Mouse (Mus musculus) midbrain, embryonic 13.5 days (tissue): Measurements from ENCODE around the gene Cdkl3. TPM values are rescaled to one million over a fixed set of nuclear protein-coding genes. Genes with fewer than 3 reads are reported as not detected.

ENCODE experiments used
- ATAC-seq: fragments of 200-750 bp; cut with Nextera tagmentation; 2 replicates; pipeline ENCODE4 v1.8.0; 2017; ENCODE audit warnings: mild to moderate bottlenecking, moderate TSS enrichment, moderate library complexity
- H3K27ac ChIP-seq: fragments of 300-500 bp; sonication (generic); 2 replicates; pipeline ENCODE4 v1.5.1; 2015; ENCODE audit warnings: inconsistent platforms, mild to moderate bottlenecking, moderate library complexity
- H3K27me3 ChIP-seq: fragments of 300-500 bp; sonication (generic); 2 replicates; pipeline ENCODE4 v1.6.1; 2015; ENCODE audit warnings: mild to moderate bottlenecking, inconsistent platforms
- H3K36me3 ChIP-seq: fragments of 300-500 bp; sonication (generic); 2 replicates; pipeline ENCODE4 v1.6.1; 2015; ENCODE audit warnings: mild to moderate bottlenecking, inconsistent platforms
- H3K4me1 ChIP-seq: fragments of 300-500 bp; sonication (generic); replicated peaks from 2 replicates; pipeline ENCODE4 v1.6.1; 2015; ENCODE audit warnings: inconsistent platforms
- H3K4me2 ChIP-seq: fragments of 300-500 bp; sonication (generic); replicated peaks from 2 replicates; pipeline ENCODE4 v1.6.1; 2015; ENCODE audit warnings: moderate library complexity, mild to moderate bottlenecking, inconsistent platforms
- H3K4me3 ChIP-seq: fragments of 300-500 bp; sonication (generic); replicated peaks from 2 replicates; pipeline ENCODE4 v1.5.1; 2015; ENCODE audit warnings: mild to moderate bottlenecking, inconsistent platforms
- H3K9ac ChIP-seq: fragments of 300-500 bp; sonication (generic); replicated peaks from 2 replicates; pipeline ENCODE4 v1.6.1; 2015; ENCODE audit warnings: mild to moderate bottlenecking, inconsistent platforms
- H3K9me3 ChIP-seq: fragments of 300-500 bp; sonication (generic); 2 replicates; pipeline ENCODE4 v1.6.1; 2016; ENCODE audit warnings: mild to moderate bottlenecking, inconsistent platforms
- WGBS: fragments of 180-500 bp; shearing (Covaris S2); methylation state at CpG from one replicate; pipeline ENCODE4 v1.1.7; 2015; 5-methylcytosine and 5-hydroxymethylcytosine counted together
- microRNA-seq: library from miRNA; unstranded; fragments of <30 nt; microRNA quantifications from one replicate; pipeline ENCODE4, GENCODE M21; 2016
- polyA plus RNA-seq: library from polyadenylated mRNA; unstranded; fragments of >200 nt; fragmentation: Nextera tagmentation; extraction: Ambion mirVana; gene quantifications from 2 replicates; pipeline ENCODE4 v1.2.1, GENCODE M21; 2015

Gene Cdkl3
- polyA plus RNA-seq, 1 experiment from 2014 or later = 22.6 TPM

DNA sequence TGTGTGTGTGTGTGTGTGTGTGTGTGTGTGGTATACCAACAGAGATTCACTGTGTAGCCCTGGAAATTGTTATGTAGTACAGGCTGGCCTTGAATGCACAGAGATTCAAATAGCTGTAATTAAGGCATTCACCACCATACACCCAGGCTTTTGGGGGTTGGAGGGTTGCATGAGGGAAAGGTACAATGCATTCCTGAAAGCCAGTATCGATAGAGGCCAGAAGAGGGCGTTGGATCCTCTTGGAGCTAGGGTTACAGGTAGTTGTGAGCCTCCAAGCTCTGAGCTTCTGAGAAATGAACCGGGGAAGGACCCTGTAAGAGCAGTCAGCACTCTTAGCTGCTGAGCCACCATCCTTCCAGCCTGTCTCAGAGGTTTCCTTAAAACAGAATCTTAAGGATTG lies 125.2 kb downstream of the Cdkl3 start:
- Histone ChIP-seq H3K4me2 (no peak overlapping the region), H3K4me3 (no peak overlapping the region), H3K4me1 (no peaks in the 10 kb centered on the region; the same call in 1 of the 2 replicates), H3K9me3 (no peaks in the 10 kb centered on the region), H3K9ac (no peak overlapping the region), H3K27ac (peak overlapping the region; percentile 36; the same call in 1 of the 2 replicates), H3K27me3 (no peaks in the 10 kb centered on the region), H3K36me3 (peaks cover 25% of the 10 kb centered on the region)
- no peak for ATAC-seq
- 39% methylated on average over 3 of the region's 3 CpGs for WGBS

DNA sequence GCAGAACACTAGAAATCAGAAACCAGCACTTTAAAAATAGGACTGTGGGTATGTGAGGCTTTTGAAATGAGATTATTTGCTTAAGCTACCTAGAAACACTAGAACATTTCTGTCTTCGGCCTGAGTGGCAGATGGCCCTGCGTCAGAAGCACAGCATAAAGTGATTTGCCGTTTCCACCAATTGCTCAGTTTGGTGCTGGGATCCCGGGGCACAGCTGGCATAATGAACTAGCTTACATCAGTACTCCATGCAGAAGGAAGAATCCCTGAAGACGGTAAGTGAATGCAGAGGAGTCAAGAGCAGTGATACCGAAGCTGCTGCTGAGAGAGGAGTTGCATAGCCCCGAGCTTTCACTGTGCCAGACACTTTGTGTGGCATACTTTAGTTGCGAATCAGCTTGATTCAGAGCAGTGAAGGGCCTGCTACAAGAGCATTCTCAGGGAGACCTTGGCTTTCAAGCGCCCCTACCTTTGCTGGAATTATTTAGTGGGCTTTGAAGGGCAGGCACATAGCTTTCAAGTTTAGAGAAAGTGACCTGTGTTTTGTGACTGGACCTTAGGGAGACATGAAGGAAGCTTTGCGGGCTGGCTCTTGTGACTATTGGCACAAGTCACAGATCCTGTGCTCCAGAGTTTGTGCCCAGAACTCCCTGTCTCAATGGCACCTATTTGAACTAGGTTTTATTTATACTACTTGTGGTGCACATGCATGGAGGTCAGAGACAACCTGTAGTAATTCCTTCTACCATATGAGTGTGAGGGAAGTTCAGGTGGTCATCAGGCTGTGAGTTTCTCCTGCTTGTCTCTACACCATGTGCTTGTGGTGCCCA lies 125.8 kb downstream of the Cdkl3 start:
- H3K4me2 ChIP-seq = no peak overlapping the region
- H3K9ac ChIP-seq = no peak overlapping the region
- no peak for ATAC-seq
- no peaks in the 10 kb centered on the region for H3K27me3 ChIP-seq
- H3K27ac ChIP-seq = no peak overlapping the region; the same call in 1 of the 2 replicates
- no peak overlapping the region for H3K4me3 ChIP-seq
- H3K9me3 ChIP-seq = no peaks in the 10 kb centered on the region
- 77% methylated on average over 10 of the region's 10 CpGs for WGBS
- peaks cover 19% of the 10 kb centered on the region for H3K36me3 ChIP-seq
- no peaks in the 10 kb centered on the region; the same call in 1 of the 2 replicates for H3K4me1 ChIP-seq

DNA sequence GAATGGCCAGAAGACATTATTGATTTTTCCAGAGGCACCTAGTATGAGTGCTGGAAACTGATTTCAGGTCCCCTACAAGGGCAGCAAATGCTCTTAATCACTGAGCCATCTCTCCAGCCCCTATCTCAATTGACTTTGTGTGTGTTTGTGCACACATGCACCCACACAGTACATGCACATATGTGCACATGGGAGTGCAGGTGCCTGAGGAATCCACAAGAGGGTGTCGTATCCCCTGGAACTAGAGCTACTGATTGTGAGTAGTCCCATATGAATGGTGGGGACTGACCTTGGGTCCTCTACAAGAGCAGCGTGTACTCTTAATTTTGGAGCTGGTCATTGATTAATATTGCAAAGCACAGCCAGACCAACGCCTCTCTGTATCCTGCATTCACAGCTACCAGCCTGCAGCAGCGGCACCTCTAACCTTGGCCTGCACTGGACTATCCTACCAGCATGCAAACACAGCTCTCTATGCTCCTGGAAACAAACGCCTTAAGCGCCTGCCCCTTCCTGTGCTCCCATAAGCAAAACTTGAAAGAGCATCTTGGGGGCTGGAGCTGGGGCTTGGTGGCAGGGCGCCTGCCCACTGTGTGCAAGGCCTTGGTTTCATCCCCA lies 126.5 kb downstream of the Cdkl3 start:
- Histone ChIP-seq H3K27me3 (no peaks in the 10 kb centered on the region), H3K4me3 (no peak overlapping the region), H3K36me3 (peaks cover 12% of the 10 kb centered on the region), H3K9ac (no peak overlapping the region), H3K9me3 (peaks cover 2% of the 10 kb centered on the region), H3K27ac (no peak overlapping the region), H3K4me1 (no peaks in the 10 kb centered on the region; the same call in 1 of the 2 replicates), H3K4me2 (no peak overlapping the region)
- 84% methylated on average over 7 of the region's 7 CpGs for WGBS
- no peak for ATAC-seq

Small RNAs within 50 kb of the gene (microRNA-seq; reads per million reads assigned to microRNA genes)
- gene Gm24157 (not detected), gene Mir3061 (33.0 reads per million, percentile 41 among the genes with 10 or more reads in this experiment)

Other genes starting within 250 kb of the Cdkl3 start
- 13.8 and 14.9 TPM in 2 replicates for gene Sec24a, start 240.6 kb upstream of the Cdkl3 start, polyA plus RNA-seq
- 150 and 167 TPM in 2 replicates for gene Sar1b, start 240.5 kb upstream of the Cdkl3 start, polyA plus RNA-seq
- 0.31 and 0.32 TPM in 2 replicates for gene Jade2, start 146.6 kb upstream of the Cdkl3 start, polyA plus RNA-seq
- 118 and 120 TPM in 2 replicates for gene Cdkn2aipnl, start 36.6 kb upstream of the Cdkl3 start, polyA plus RNA-seq
- gene Ube2b, start 3.5 kb upstream of the Cdkl3 start, polyA plus RNA-seq = 272 and 284 TPM in 2 replicates
- gene Ppp2ca, start 94.5 kb downstream of the Cdkl3 start, polyA plus RNA-seq = 120 and 126 TPM in 2 replicates
- not detected in 2 replicates for gene Olfr1373, start 141.3 kb downstream of the Cdkl3 start, polyA plus RNA-seq
- not detected in 2 replicates for gene Olfr1371, start 209.8 kb downstream of the Cdkl3 start, polyA plus RNA-seq
- gene Skp1a, start 227.8 kb downstream of the Cdkl3 start, polyA plus RNA-seq = 1,061 and 1,143 TPM in 2 replicates